Mouse (Mus musculus) cerebral cortex, adult 2 months (tissue): ENCODE results near the gene Tpra1.

Experiments
- WGBS: fragments of 180-500 bp; shearing (Covaris S2); methylation state at CpG from one replicate; pipeline ENCODE4 v1.1.7; 2018; 5-methylcytosine and 5-hydroxymethylcytosine counted together

Tpra1 gene

DNA sequence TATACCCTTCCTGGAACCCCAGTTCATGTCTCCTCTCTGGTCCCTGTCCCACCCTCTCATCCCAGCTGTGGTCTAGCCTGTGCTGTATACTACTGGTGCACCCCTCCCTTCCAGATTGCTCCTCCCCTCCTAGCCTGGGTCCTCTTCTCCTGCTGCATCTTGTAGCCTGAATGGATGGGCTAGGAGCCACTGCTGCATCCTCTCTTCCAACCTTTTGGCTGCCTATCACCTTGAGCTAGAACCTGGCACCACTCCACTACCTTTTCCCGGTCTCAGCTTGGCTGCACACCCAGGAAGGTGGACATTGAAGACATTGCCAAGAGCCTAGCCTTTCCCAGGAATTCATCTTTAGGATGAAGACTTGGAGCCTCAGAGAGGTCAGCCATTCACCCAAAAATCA, 26.0 kb downstream of the Tpra1 start:
- WGBS, result 53% methylated on average over 1 of the region's 1 CpGs

DNA sequence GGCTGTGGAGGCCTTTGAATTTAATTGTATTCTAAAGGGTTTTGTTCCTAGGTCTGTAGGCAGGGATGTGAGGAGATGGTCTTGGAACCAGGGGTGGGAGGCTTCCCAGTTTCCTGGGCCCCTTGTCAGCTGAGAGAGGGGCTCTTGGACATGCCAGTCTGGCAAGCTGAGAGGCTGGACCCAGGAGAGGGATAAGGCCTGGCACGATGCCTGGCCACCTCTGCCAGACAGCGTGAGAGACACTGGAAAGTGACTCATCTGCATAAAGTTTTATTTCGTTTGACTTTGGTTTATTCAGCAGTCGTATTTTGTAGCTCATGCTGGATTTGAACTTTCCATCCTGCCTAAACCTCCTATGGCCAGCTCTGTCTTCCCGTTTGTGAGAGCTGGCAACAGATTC, 26.5 kb downstream of the Tpra1 start:
- WGBS, result 49% methylated on average over 5 of the region's 5 CpGs

DNA sequence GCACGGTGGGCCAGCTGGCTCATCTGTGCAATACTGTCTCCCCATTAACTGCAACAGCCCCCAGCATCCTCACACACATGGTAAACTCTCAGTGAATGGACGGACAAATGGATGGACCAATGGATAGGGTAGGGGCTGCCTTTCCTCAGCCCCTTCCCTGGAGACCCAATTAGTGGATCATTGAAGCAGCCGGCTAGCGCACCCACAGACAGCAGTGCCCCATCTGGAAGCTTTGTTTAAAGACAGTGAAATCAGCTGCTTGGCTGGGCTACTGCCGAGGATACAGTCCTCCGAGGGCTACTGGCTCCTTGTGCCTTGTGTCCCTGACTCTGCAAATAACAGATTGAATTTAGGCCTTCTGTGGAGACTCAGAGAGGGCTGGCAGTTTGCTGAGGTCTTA, 27.4 kb downstream of the Tpra1 start:
- 70% methylated on average over 6 of the region's 6 CpGs for WGBS

- 72% methylated on average over 7 of the region's 7 CpGs for WGBS
Measured at GRCm38 (mm10) chr6:88930049-88930448, 28.0 kb downstream of the Tpra1 start.

DNA sequence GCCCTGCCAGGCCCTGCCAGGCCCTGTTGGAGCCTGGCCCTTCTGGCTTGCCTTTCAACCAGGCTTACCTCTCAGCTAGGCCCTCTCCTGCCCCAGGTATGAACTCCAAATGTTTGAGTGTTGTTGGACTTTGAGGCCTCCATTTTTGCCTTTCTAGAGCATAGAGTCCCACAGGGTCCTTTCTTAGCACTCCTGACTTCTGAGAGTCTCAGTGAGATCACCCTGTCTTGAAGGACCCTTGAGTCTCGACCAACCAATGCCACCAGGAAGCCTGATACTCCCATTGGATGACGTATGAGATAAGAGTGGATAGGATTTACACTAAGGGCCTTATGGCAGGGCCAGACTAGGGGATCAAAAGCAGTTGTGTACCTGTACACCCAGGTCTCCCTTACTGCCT, 29.4 kb downstream of the Tpra1 start:
- 91% methylated on average over 2 of the region's 2 CpGs for WGBS

GRCm38 (mm10) chr6:88934132-88934531, 32.1 kb downstream of the Tpra1 start:
- 76% methylated on average over 4 of the region's 4 CpGs for WGBS

DNA sequence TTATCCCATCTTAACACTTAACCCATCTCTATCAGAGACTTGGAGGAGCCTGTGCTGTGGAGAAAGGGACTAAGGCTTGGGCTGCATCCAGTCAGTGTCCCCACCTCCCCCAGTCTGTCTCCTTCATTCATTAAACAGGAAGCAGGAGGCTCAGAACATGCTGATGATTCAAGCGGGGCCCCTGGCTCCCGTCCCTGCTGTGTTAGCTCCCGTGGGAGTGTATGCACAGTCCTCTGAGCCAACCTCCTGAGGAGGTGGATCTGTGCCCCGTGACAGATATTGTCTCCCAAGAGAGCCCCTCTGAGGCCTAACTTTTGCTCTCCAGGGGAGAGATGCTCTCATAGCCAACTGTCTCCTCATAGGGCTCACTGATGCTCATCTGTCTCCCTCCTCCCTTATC, 32.8 kb downstream of the Tpra1 start:
- WGBS, result 16% methylated on average over 4 of the region's 4 CpGs

GRCm38 (mm10) chr6:88935735-88936276, 33.8 kb downstream of the Tpra1 start:
- WGBS, result 23% methylated on average over 4 of the region's 4 CpGs

DNA sequence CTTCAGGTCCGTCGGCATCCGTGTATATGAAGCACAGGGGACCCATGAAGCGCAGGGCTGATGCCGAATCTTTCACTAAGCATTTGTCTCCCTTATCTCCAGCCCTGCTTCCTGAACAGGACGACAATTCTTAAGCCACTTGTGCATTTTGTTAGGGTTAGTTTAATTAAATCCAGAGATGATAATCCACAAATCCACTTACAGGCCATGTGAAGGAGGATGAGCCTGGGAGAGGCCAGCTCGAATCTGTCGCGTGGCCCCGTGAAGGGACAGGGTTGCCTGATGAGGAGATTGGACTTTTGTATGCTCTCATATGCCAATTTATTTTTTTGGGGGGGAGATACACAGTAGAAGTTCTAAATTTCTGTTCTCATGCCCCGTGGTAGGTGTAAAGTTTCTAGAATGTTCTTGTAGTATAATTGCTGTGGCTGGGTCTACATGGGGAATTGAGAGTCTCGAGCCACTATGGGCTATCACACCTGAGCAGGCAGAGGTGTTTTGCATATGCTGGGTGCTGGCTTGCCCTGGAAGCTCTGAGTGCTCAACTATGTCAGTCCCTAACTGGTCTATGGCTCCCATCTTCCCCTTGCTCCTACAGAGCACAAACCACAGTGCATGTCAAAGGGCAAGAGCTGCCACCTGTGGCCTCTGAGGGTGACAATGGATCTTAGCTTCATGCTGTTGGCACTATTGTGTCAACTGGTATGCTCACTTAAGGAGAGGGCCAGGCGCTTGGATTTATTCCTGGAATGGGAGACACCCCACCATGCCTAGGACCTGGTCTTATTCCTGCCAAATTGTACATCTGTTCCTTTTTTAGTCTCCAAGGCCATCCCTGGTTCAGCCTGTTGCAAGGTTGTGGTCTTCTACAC, 34.5 kb downstream of the Tpra1 start:
- WGBS, result 79% methylated on average over 13 of the region's 13 CpGs

GRCm38 (mm10) chr6:88937214-88937549, 35.1 kb downstream of the Tpra1 start:
- 46% methylated on average over 4 of the region's 4 CpGs for WGBS

DNA sequence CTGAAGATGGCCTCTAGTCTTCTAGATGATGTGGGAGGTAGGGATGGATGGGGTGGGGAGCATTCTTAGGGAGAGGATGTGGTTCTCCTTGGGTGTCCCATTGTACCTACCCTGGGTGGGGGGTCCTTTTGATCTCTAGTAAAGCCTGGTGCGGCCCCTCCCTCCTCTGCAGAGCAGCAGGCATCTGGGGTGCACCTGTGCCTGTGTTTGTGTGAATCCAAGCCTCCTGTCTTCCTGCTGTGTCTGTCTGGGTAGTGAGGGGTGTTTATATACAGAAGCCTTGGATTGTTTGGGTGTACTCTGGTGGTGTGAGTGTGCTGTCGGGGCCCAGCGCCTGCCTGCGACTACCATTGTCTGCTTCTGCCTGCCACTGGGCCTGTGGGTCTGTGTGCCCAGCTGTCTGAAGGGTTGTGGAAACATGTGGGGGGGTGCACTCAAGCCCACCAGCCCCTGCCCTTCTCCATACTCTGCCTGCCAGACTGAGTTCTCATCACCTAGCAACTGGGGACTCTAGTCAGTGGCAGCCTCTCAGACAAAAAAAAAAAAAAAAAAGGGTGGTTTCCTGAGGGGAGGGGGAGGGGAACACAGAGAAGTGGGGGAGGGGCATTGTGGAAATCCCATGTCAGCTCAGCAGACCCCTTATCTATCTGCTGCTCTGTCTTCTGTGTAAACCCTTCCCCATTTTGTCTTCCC, 36.1 kb downstream of the Tpra1 start:
- WGBS, result 51% methylated on average over 4 of the region's 4 CpGs

DNA sequence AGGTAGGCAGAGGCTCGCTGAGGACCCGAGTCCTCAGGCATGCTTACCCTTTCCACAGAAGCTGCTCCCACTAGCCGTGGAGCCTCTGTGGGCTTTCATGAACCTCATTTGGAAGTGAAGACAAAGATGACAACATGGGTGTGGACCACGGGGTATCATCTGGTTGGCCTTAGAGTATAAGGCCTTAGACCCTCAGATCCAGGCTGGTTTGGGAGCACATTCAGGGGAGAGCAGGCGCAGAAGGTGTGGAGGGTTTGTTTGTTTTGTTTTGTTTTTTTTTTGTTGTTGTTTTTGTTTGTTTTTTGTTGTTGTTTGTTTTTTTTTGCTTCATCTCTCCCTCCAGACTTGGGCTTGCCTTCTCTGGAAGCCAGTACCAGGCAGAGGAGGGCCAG, 36.6 kb downstream of the Tpra1 start:
- 76% methylated on average over 5 of the region's 5 CpGs for WGBS

GRCm38 (mm10) chr6:88939281-88940089, 37.4 kb downstream of the Tpra1 start:
- WGBS, result 38% methylated on average over 12 of the region's 12 CpGs

- WGBS, result 66% methylated on average over 9 of the region's 9 CpGs
Measured at GRCm38 (mm10) chr6:88940090-88940916, 38.3 kb downstream of the Tpra1 start.

DNA sequence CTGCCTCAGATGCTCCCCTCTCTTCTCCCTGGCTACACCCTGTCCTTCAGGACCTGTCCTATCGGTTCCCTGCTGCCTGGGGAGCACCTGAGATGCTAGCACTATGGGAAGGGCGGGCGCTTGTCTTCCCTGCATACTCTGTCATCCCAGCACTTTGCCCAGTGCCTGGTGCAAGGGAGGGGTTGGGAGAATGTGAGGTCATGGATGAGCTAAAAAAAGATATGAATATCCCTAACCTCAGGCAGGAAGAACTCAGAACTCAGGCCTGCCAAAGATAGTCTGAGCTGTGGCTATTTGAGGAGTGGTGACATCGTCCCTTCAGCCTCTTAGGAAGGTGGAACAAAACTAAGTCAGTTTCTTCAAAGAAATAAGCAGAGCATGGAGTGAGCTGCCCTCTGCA, 39.6 kb downstream of the Tpra1 start:
- WGBS, result 71% methylated on average over 4 of the region's 4 CpGs

DNA sequence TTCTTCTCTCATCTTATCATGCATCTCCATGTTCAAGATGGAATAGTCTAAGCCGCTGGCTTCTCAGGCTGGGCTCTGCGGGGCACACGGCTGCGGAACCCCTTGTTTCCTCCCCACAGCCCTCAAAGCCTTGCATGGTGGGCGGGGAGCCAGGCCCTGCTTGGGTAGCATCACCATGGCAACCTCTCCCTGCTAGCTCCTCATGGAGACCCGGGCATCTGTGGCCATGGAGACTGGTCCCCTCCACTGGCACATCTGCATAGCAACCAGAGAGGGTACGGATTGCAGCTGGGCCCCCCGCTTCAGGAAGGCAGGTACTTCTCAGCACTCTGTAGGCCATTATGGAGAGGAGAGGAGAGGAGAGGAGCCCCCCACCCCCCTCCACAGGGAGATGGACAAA, 40.5 kb downstream of the Tpra1 start:
- 32% methylated on average over 8 of the region's 8 CpGs for WGBS

DNA sequence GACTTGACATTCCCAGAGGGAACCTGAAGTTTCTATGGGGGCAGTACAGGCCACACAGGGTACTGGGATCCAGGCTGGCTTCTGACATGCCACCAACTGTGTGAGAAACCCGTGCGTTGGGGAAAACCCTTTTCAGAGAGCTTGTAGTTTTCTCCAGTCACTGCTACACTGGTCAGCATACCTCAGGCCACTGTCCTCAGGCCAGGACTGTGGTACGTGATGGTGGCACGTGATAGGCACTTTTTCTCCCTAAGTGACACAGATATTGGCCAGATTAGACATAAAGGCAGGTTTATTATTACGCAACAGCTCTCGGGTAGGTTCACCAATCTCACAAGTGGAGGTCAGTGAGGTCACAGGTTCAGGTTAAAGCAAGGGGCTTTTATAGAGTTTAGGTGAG, 41.6 kb downstream of the Tpra1 start:
- 91% methylated on average over 6 of the region's 6 CpGs for WGBS

DNA sequence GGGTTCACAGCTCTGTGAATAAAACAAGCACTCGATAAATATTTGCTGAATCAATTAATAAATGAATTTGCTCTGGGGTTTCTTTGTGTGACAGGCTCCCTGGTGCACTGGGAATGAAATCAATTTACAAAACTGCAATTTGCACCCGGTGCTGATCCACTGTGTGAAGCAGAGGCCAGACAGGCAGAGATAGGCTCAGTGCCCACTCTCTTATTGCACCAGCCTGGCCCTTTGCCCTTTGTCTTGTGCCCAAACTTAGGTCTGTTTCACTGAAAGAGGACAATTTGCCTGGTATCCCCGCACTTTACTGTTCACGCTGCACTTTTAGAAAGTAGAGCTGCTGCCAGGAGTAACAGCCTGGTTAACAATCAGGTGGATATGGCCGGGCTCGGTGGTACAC, 44.4 kb downstream of the Tpra1 start:
- 54% methylated on average over 6 of the region's 6 CpGs for WGBS

- 89% methylated on average over 2 of the region's 2 CpGs for WGBS
Measured at GRCm38 (mm10) chr6:88956725-88957124, 54.7 kb downstream of the Tpra1 start.

DNA sequence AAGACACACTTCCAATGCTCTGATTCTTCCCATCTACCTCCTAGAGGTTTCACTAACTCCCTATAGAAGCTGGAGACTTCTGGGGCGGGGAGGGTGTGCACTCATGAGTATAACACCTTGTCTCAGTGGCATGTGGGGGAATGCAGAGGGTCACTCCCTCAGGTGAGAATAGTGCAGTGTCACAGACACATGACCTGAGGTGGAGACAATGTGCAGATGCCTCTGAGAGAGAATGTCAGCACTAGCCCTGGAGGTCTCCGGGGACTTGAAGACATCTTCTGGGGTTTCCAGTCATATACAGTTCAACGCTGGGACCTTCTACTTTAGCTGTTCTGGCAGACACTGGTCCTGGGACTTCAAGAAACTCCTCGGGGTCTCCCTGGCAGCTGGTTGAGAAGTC, 55.3 kb downstream of the Tpra1 start:
- WGBS, result 95% methylated on average over 4 of the region's 4 CpGs

DNA sequence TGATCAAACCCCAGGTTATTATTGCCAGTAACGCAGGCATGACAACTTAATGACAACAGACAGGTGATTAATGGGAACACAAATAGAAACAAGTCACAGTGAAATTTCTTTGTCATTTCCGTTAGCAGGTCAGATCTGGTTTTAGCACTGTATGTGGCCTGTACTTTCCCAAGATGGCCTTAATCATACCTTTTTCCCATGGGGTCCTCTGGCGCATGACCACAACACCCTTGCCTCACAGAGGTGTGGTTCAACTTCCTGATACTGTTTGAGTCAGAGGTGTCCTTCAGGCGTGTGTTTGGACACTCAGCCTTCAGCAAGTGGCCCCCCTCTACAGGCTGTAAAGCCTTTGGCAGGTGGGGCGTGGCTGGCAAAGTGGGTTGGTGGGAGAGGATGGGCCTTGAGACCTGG, 55.8 kb downstream of the Tpra1 start:
- WGBS, result 96% methylated on average over 5 of the region's 5 CpGs
